ENCODE assay signal across 9 mouse cellular contexts in genomic region chr3:87408171-87408570, GRCm38 (mm10). TPM values are rescaled to one million over a fixed set of nuclear protein-coding genes. Genes with fewer than 3 reads are reported as not detected.
DNase-seq lines count a peak whose midpoint lies in the region; ATAC-seq and TF ChIP-seq lines count a peak whose summit lies in the region.
"Had no signal": no experiment of that assay in that cellular context is flagged by ENCODE, and none has a peak within 500 bp of the region (broad histone marks: within the 10 kb centered on the region; RNA-seq: fewer than 3 reads in every experiment).

No protein-coding gene starts in this region.

- no peaks in the 10 kb centered on the region for H3K9me3 ChIP-seq in heart, embryonic 11.5 days (replicated peaks; ENCODE audit: control insufficient read depth, low read length)
- no peaks in the 10 kb centered on the region for H3K9me3 ChIP-seq in stomach, postnatal 0 days (ENCODE audit: control insufficient read depth, low read length)
- no peaks in the 10 kb centered on the region for H3K9me3 ChIP-seq in forebrain, embryonic 16.5 days (ENCODE audit: control insufficient read depth, low read length)
- no peaks in the 10 kb centered on the region for H3K9me3 ChIP-seq in midbrain, embryonic 16.5 days (replicated peaks; ENCODE audit: control insufficient read depth, low read length, poor library complexity, severe bottlenecking)

- no peaks in the 10 kb centered on the region for H3K36me3 ChIP-seq in heart, adult 2 months (ENCODE audit: control insufficient read depth, insufficient read depth, low read length)
- H3K36me3 ChIP-seq in heart, embryonic 11.5 days (ENCODE audit: control insufficient read depth, insufficient read depth, low read length), result no peaks in the 10 kb centered on the region
- H3K36me3 ChIP-seq in stomach, postnatal 0 days (ENCODE audit: control insufficient read depth, insufficient read depth, low read length), result no peaks in the 10 kb centered on the region
- H3K36me3 ChIP-seq in forebrain, embryonic 16.5 days (ENCODE audit: control insufficient read depth, insufficient read depth), result no peaks in the 10 kb centered on the region
- H3K36me3 ChIP-seq in midbrain, embryonic 16.5 days (ENCODE audit: control insufficient read depth, insufficient read depth, low read length), result no peaks in the 10 kb centered on the region

- no peaks in the 10 kb centered on the region for H3K27me3 ChIP-seq in heart, adult 2 months (ENCODE audit: control insufficient read depth, insufficient read depth, low read length)
- peaks cover 5% of the 10 kb centered on the region; the same call in 1 of the 2 replicates for H3K27me3 ChIP-seq in heart, embryonic 11.5 days (ENCODE audit: control insufficient read depth, insufficient read depth, low read length)
- no peaks in the 10 kb centered on the region for H3K27me3 ChIP-seq in stomach, postnatal 0 days (ENCODE audit: control insufficient read depth, insufficient read depth, low read length)
- no peaks in the 10 kb centered on the region for H3K27me3 ChIP-seq in forebrain, embryonic 16.5 days (replicated peaks; ENCODE audit: control insufficient read depth, insufficient read depth, low read length)
- no peaks in the 10 kb centered on the region for H3K27me3 ChIP-seq in midbrain, embryonic 16.5 days (ENCODE audit: control insufficient read depth, insufficient read depth, low read depth, low read length)

- peak in 1 of 2 experiments; percentile 13 for DNase-seq in heart, adult 2 months
- peak; percentile 88 for DNase-seq in A20 (ENCODE audit: low read depth, low spot score)
- peak; percentile 2 for DNase-seq in brain, embryonic 14.5 days (ENCODE audit: low read depth)
- DNase-seq in lung, adult 18-20 months, result peak; percentile 17 to 28
- peak; percentile 44 for DNase-seq in stomach, postnatal 0 days (ENCODE audit: low spot score)

- no peak for ATAC-seq in heart, embryonic 11.5 days (replicated peaks; ENCODE audit: insufficient number of reproducible peaks, low FRiP score, low TSS enrichment)
- no peak for ATAC-seq in stomach, postnatal 0 days (ENCODE audit: low FRiP score, low TSS enrichment)
- no peak for ATAC-seq in forebrain, embryonic 16.5 days
- ATAC-seq in midbrain, embryonic 16.5 days, result no peak

- no peak overlapping the region for H3K27ac ChIP-seq in heart, adult 2 months
- no peak overlapping the region for H3K27ac ChIP-seq in heart, embryonic 11.5 days (ENCODE audit: low read depth, low read length)
- H3K27ac ChIP-seq in stomach, postnatal 0 days (replicated peaks), result no peak overlapping the region
- no peak overlapping the region for H3K27ac ChIP-seq in forebrain, embryonic 16.5 days (ENCODE audit: low read length)
- no peak overlapping the region for H3K27ac ChIP-seq in midbrain, embryonic 16.5 days (ENCODE audit: low read length)

- 33% methylated on average over 4 of the region's 4 CpGs for WGBS in heart, adult 2 months
- WGBS in heart, embryonic 11.5 days (ENCODE audit: insufficient replicate concordance), result 29% methylated on average over 4 of the region's 4 CpGs
- WGBS in stomach, postnatal 0 days, result 21% methylated on average over 4 of the region's 4 CpGs
- WGBS in forebrain, embryonic 16.5 days, result 23% methylated on average over 4 of the region's 4 CpGs
- WGBS in midbrain, embryonic 16.5 days, result 24% methylated on average over 4 of the region's 4 CpGs

- no peak for TF ChIP-seq EP300 in heart, adult 2 months (IDR thresholded peaks at IDR 0.05; ENCODE audit: insufficient read depth, low read depth, low read length)
- TF ChIP-seq EP300 in stomach, postnatal 0 days (optimal IDR thresholded peaks at IDR 0.05), result no peak

- intact Hi-C loops in heart, adult 2 months (cut with DNase I), result loop anchor here (2.0 kb wide), 1 partner anchor 83 kb away; no protein-coding TSS in a partner anchor

- peak; percentile 67 for TF ChIP-seq CTCF in heart, adult 2 months (IDR thresholded peaks at IDR 0.05)
- peak; percentile 41; the same call in 1 of the 2 replicates for TF ChIP-seq CTCF in brain, embryonic 14.5 days (IDR thresholded peaks at IDR 0.05; ENCODE audit: borderline replicate concordance, extremely low read depth, insufficient read depth, insufficient read length)
- peak; percentile 66 for TF ChIP-seq CTCF in stomach, postnatal 0 days (IDR thresholded peaks at IDR 0.05; ENCODE audit: low read depth)

- H3K79me2 ChIP-seq in heart, adult 2 months (replicated peaks; ENCODE audit: control insufficient read depth, insufficient read depth, low read length), result no peaks in the 10 kb centered on the region

- no peak for TF ChIP-seq POLR2A in heart, adult 2 months (IDR thresholded peaks at IDR 0.05; ENCODE audit: insufficient read depth, low read depth, low read length)
- no peak for TF ChIP-seq POLR2A in brain, embryonic 14.5 days (IDR thresholded peaks at IDR 0.05; ENCODE audit: borderline replicate concordance, extremely low read depth, insufficient read depth, insufficient read length, poor library complexity, severe bottlenecking)

- no peak overlapping the region for H3K4me3 ChIP-seq in heart, adult 2 months
- no peak overlapping the region for H3K4me3 ChIP-seq in heart, embryonic 11.5 days (ENCODE audit: low read depth, low read length)
- H3K4me3 ChIP-seq in stomach, postnatal 0 days (ENCODE audit: low read depth, low read length), result no peak overlapping the region
- H3K4me3 ChIP-seq in forebrain, embryonic 16.5 days (replicated peaks; ENCODE audit: low read length), result no peak overlapping the region
- H3K4me3 ChIP-seq in midbrain, embryonic 16.5 days (ENCODE audit: low read depth, low read length), result no peak overlapping the region

- H3K4me2 ChIP-seq in heart, embryonic 11.5 days, result no peak overlapping the region
- H3K4me2 ChIP-seq in stomach, postnatal 0 days (replicated peaks; ENCODE audit: low read depth), result no peak overlapping the region
- H3K4me2 ChIP-seq in forebrain, embryonic 16.5 days (ENCODE audit: low read length), result no peak overlapping the region
- no peak overlapping the region for H3K4me2 ChIP-seq in midbrain, embryonic 16.5 days (ENCODE audit: low read length)

- H3K9ac ChIP-seq in heart, adult 2 months (ENCODE audit: low read depth, low read length), result no peak overlapping the region
- no peak overlapping the region for H3K9ac ChIP-seq in heart, embryonic 11.5 days (ENCODE audit: low read depth, low read length)
- no peak overlapping the region for H3K9ac ChIP-seq in stomach, postnatal 0 days (ENCODE audit: low read length)
- H3K9ac ChIP-seq in forebrain, embryonic 16.5 days (replicated peaks; ENCODE audit: low read depth, low read length), result no peak overlapping the region
- H3K9ac ChIP-seq in midbrain, embryonic 16.5 days (ENCODE audit: low read depth, low read length), result no peak overlapping the region

- H3K4me1 ChIP-seq in heart, adult 2 months (ENCODE audit: control insufficient read depth, insufficient read depth, low read length), result no peaks in the 10 kb centered on the region
- H3K4me1 ChIP-seq in heart, embryonic 11.5 days (ENCODE audit: control insufficient read depth, insufficient read depth, low read length), result no peaks in the 10 kb centered on the region
- no peaks in the 10 kb centered on the region for H3K4me1 ChIP-seq in stomach, postnatal 0 days (replicated peaks; ENCODE audit: control insufficient read depth, insufficient read depth)
- no peaks in the 10 kb centered on the region for H3K4me1 ChIP-seq in forebrain, embryonic 16.5 days (replicated peaks; ENCODE audit: control insufficient read depth, insufficient read depth, low read length)
- H3K4me1 ChIP-seq in midbrain, embryonic 16.5 days (ENCODE audit: control insufficient read depth, insufficient read depth, low read length), result no peaks in the 10 kb centered on the region

RNA-seq across cellular contexts. Expression of gene Fcrl5, which starts 27.4 kb away (rescaled TPM):
- under 1 TPM in 1 of 2 experiments, not detected in 1; 0.14 TPM for total RNA-seq in heart, adult 2 months (2021)
- polyA plus RNA-seq in heart, adult 2 months (2012; rRNA removed), result 0.14 TPM in 1 of 2 replicates, not detected in the other
- polyA plus RNA-seq in heart, embryonic 11.5 days (2014; fragmentation: Nextera tagmentation; extraction: Ambion mirVana), result not detected in 2 replicates
- polyA plus RNA-seq in brain, embryonic 14.5 days (2012; rRNA removed), result not detected in 2 replicates
- polyA plus RNA-seq in stomach, postnatal 0 days (2015; fragmentation: Nextera tagmentation; extraction: Ambion mirVana), result 0.04 TPM in 1 of 2 replicates, not detected in the other
- not detected in 2 replicates for polyA plus RNA-seq in forebrain, embryonic 16.5 days (2015; fragmentation: Nextera tagmentation; extraction: Ambion mirVana)
- not detected in 2 replicates for polyA plus RNA-seq in midbrain, embryonic 16.5 days (2015; fragmentation: Nextera tagmentation; extraction: Ambion mirVana)
- polyA plus RNA-seq: liver, embryonic 16.5 days had no signal

RNA-seq across cellular contexts. Expression of gene Fcrl1, which starts 32.0 kb away (rescaled TPM):
- total RNA-seq in heart, adult 2 months (2021), result under 1 TPM in 1 of 2 experiments, not detected in 1; 0.45 TPM
- 0.41 and 0.78 TPM in 2 replicates for polyA plus RNA-seq in heart, adult 2 months (2012; rRNA removed)
- polyA plus RNA-seq in heart, embryonic 11.5 days (2014; fragmentation: Nextera tagmentation; extraction: Ambion mirVana), result 0.48 TPM in 1 of 2 replicates, not detected in the other
- polyA plus RNA-seq in brain, embryonic 14.5 days (2012; rRNA removed), result 0.07 TPM in 1 of 2 replicates, not detected in the other
- polyA plus RNA-seq in stomach, postnatal 0 days (2015; fragmentation: Nextera tagmentation; extraction: Ambion mirVana), result 0.39 and 0.52 TPM in 2 replicates
- 0.17 TPM in 1 of 2 replicates, not detected in the other for polyA plus RNA-seq in forebrain, embryonic 16.5 days (2015; fragmentation: Nextera tagmentation; extraction: Ambion mirVana)
- polyA plus RNA-seq in midbrain, embryonic 16.5 days (2015; fragmentation: Nextera tagmentation; extraction: Ambion mirVana), result 0.13 TPM in 1 of 2 replicates, not detected in the other

RNA-seq across cellular contexts. Expression of gene Cd5l, which starts 50.5 kb away (rescaled TPM):
- total RNA-seq in heart, adult 2 months (2021), result 1 to 10 TPM in 1 of 2 experiments, under 1 TPM in 1; 0.18 to 1.3 TPM
- 0.44 and 0.59 TPM in 2 replicates for polyA plus RNA-seq in heart, adult 2 months (2012; rRNA removed)
- 0.31 TPM in 1 of 2 replicates, not detected in the other for polyA plus RNA-seq in heart, embryonic 11.5 days (2014; fragmentation: Nextera tagmentation; extraction: Ambion mirVana)
- polyA plus RNA-seq in brain, embryonic 14.5 days (2012; rRNA removed), result 0.14 and 0.36 TPM in 2 replicates
- polyA plus RNA-seq in stomach, postnatal 0 days (2015; fragmentation: Nextera tagmentation; extraction: Ambion mirVana), result 0.12 and 0.24 TPM in 2 replicates
- polyA plus RNA-seq in forebrain, embryonic 16.5 days (2015; fragmentation: Nextera tagmentation; extraction: Ambion mirVana), result 0.15 TPM in 1 of 2 replicates, not detected in the other
- polyA plus RNA-seq in midbrain, embryonic 16.5 days (2015; fragmentation: Nextera tagmentation; extraction: Ambion mirVana), result 0.11 and 0.24 TPM in 2 replicates
